Mouse (Mus musculus) gonadal fat pad, adult 2 months (tissue): ENCODE data around the gene Them5. TPM values are rescaled to one million over a fixed set of nuclear protein-coding genes. Genes with fewer than 3 reads are reported as not detected.

Source experiments
- DNase-seq: peaks from one replicate; pipeline ENCODE4 v3.0.0-alpha.2; 2012; ENCODE audit warnings: low read depth
- polyA plus RNA-seq: library from polyadenylated mRNA; depleted of rRNA; stranded (reverse); fragments of >200 nt; gene quantifications from 2 replicates; pipeline ENCODE4 v1.2.3, GENCODE M21; 2012; rRNA removed

The Them5 gene
- 0.09 and 0.16 TPM in 2 replicates for polyA plus RNA-seq

- DNase-seq, result no peak
Measured at GRCm38 (mm10) chr3:94341959-94342422, at the start of gene Them5. Gene Them5, plus strand, starts transcription at chr3:94342099.

GRCm38 (mm10) chr3:94305457-94305856 is 36.4 kb upstream of the Them5 start:
- no peak for DNase-seq

- DNase-seq, result no peak
Measured at GRCm38 (mm10) chr3:94306975-94307374, 34.9 kb upstream of the Them5 start.

GRCm38 (mm10) chr3:94309633-94310363 is 32.1 kb upstream of the Them5 start, which contains the start of gene Them4:
Gene Them4, plus strand, starts transcription at chr3:94310089.
- DNase-seq, result peak; percentile 82

- no peak for DNase-seq
Measured at GRCm38 (mm10) chr3:94310491-94310890, 31.4 kb upstream of the Them5 start.

GRCm38 (mm10) chr3:94310911-94311310 is 31.0 kb upstream of the Them5 start:
- DNase-seq, result no peak

GRCm38 (mm10) chr3:94311376-94311775 is 30.5 kb upstream of the Them5 start:
- no peak for DNase-seq

- no peak for DNase-seq
Measured at GRCm38 (mm10) chr3:94328681-94329080, 13.2 kb upstream of the Them5 start.

GRCm38 (mm10) chr3:94334442-94334841 is 7.5 kb upstream of the Them5 start:
- DNase-seq, result no peak

GRCm38 (mm10) chr3:94338522-94338921 is 3.4 kb upstream of the Them5 start:
- no peak for DNase-seq

GRCm38 (mm10) chr3:94342552-94342951 is 653 bp downstream of the Them5 start:
- DNase-seq, result no peak

GRCm38 (mm10) chr3:94344182-94344581 is 2.3 kb downstream of the Them5 start:
- peak; percentile 65 for DNase-seq

- peak; percentile 61 for DNase-seq
Measured at GRCm38 (mm10) chr3:94344897-94345296, 3.0 kb downstream of the Them5 start.

GRCm38 (mm10) chr3:94348146-94348545 is 6.2 kb downstream of the Them5 start:
- no peak for DNase-seq

- no peak for DNase-seq
Measured at GRCm38 (mm10) chr3:94360812-94361211, 18.9 kb downstream of the Them5 start.

GRCm38 (mm10) chr3:94362138-94362537 is 20.2 kb downstream of the Them5 start, which contains the start of gene C2cd4d:
Gene C2cd4d, plus strand, starts transcription at chr3:94362438.
- no peak for DNase-seq

GRCm38 (mm10) chr3:94363291-94364153 is 21.6 kb downstream of the Them5 start:
- DNase-seq, result no peak

- no peak for DNase-seq
Measured at GRCm38 (mm10) chr3:94364154-94364526, 22.2 kb downstream of the Them5 start.

- DNase-seq, result no peak
Measured at GRCm38 (mm10) chr3:94366761-94367160, 24.9 kb downstream of the Them5 start.

GRCm38 (mm10) chr3:94367511-94367910 is 25.6 kb downstream of the Them5 start:
- DNase-seq, result no peak

GRCm38 (mm10) chr3:94368631-94369030 is 26.7 kb downstream of the Them5 start:
- no peak for DNase-seq

- DNase-seq, result no peak
Measured at GRCm38 (mm10) chr3:94369709-94370108, 27.8 kb downstream of the Them5 start.

- peak; percentile 58 for DNase-seq
Measured at GRCm38 (mm10) chr3:94371637-94372036, 29.7 kb downstream of the Them5 start.
